Mouse (Mus musculus): Measurements from ENCODE around the gene Bloc1s6.

DNA sequence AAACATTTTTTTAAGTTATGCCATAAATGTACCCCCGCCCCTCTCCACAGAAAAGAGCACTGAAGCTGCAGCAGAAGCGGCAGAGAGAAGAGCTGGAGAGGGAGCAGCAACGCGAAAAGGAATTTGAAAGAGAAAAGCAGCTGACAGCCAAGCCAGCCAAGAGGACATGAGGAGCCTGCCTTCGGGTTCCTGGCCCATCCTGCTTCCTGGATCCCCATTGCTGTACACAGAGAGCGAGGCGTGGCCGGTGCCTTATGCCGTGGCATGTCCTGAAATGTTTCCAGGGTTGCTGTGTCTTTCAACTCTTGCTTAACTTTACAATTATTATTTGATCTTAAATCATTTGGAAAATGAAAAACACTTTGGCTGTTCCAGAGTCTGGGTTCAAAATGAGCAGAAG lies 8.2 kb downstream of the Bloc1s6 start:
- TF ChIP-seq CTCF (IDR thresholded peaks at IDR 0.05; ENCODE audit: borderline replicate concordance, insufficient read depth, low read length) (no peak), POLR2A (IDR thresholded peaks at IDR 0.05; ENCODE audit: low read depth, low read length) (no peak)
